Mouse (Mus musculus) neutrophil, adult 5-6 weeks (primary cell): ENCODE results near the gene Tarsl2. TPM values are rescaled to one million over a fixed set of nuclear protein-coding genes. Genes with fewer than 3 reads are reported as not detected.

Source experiments
- ATAC-seq: fragments of 151-379, 151-347 bp; 2 replicates; pipeline ENCODE4 v1.8.0; 2017; ENCODE audit warnings: mild to moderate bottlenecking, moderate TSS enrichment; ENCODE audit not compliant: insufficient number of reproducible peaks, poor library complexity, low FRiP score, severe bottlenecking; ENCODE audit errors: extremely low read depth
- total RNA-seq: library from RNA; stranded (forward); fragments of 200-1000 nt; gene quantifications from 2 replicates; pipeline ENCODE4 v1.2.3, GENCODE M21; 2017

Tarsl2 gene
- total RNA-seq, 1 experiment from 2014 or later, result 8.7 TPM

DNA sequence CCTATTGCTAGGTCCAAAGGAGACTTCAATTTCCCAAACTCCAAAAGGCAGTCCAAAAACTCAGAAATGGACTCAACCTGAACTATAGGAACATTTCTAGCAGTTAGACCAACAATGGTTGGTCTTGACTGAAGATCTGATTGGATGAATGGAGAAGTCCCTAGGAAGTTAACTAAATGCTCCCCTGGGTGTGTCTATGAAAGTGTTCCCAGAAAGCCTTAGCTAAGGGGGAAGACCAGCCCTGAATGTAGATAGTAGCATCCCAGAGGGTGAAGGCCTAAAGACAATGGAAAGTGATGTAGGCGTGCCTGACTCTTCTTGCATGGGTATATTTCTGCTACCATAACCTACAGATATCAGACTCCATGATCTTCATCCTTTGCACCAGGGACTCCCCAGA is 63.8 kb downstream of the Tarsl2 start:
- no peak for ATAC-seq

DNA sequence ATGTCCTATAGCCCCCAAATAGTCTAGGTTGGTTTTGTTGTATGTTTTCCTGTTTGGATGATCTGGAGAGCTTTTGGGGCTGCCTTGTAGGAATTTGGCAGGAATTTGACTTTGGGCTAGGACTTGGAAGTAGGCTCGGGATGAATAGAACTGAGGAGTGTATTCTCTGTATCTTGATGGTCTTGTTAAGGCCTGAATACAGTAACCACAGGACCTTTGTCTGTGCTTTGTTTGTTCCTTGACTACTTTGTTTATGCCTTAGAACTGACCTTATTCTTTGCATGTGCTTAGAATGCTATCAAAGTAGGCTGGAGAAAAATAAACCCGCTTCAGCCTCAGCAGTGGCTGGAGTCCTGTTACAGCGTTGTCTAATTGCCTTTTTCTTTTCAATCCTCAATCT is 65.6 kb downstream of the Tarsl2 start:
- ATAC-seq, result no peak

DNA sequence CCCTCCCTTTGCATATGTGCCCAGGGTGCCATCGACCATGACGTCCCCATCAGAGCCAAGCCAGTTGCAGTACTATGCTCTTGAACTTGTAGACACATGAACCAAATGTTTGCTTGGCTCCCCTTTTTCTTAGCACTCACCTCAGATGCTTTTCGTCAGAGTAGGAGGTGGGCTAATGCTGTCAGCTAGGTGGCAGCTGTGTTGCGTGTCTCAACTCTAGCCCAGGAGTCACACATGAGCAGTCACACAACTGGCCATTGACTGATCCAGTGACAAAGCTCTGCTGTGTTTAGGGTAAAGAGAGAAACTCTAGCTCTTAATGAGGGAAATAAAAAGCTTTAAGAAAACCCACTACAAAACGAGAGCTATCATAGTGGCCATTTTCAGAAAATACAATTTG is 69.1 kb downstream of the Tarsl2 start:
- no peak for ATAC-seq

DNA sequence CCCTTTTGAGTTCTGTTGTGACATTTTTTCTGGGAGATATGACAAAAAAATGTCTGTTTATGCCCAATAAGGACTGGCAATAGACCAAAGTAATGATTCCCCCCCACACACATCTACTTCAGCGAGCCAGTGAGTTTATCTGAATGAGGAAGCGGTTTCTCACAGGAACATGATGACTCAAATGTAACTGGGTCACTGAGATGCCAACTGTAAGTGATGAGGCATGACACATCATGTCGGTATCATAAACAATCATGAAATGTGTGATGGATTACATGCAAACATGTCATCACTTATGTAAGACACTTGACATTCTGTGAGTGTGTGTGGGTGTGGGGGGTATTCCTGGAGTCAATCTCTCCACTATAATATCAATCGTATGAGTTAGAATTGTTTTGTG is 69.6 kb downstream of the Tarsl2 start:
- no peak for ATAC-seq

DNA sequence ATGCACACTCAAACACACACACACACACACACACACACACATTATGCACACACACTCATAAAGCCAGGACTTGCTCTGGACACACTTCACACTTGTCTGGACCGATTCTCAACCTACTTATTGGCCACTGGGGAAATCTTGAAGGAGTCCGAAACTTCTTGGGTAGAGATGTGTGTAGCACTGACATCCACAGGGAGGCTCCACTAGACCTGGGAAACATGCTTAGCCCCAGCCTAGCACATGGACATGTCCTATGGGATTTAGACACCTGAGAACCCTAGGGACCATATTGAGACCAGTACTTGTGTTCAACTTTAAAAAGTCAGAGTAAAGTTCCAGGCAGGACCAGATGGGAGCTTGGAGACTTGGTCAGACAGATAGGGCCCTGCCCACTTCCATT is 89.3 kb downstream of the Tarsl2 start:
- no peak for ATAC-seq

DNA sequence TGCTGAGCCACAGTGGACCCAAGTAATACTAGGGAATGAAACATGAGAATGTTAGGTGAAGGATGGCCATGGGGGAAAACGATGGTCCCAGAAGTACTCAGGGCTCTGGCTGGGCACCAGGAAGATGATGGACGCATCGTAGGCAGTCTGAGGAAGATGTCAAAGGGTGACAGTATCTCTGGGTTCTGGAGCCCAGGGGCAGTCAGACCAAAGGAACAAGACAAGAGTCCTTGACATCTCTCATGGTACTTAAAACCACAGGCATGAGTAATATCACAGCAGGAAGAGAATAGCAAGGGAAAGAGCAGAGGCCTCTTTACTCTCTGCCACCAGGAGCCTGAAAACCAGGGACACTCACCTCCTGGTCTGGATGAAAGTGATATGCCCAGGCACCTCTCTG is 90.6 kb downstream of the Tarsl2 start:
- no peak for ATAC-seq

DNA sequence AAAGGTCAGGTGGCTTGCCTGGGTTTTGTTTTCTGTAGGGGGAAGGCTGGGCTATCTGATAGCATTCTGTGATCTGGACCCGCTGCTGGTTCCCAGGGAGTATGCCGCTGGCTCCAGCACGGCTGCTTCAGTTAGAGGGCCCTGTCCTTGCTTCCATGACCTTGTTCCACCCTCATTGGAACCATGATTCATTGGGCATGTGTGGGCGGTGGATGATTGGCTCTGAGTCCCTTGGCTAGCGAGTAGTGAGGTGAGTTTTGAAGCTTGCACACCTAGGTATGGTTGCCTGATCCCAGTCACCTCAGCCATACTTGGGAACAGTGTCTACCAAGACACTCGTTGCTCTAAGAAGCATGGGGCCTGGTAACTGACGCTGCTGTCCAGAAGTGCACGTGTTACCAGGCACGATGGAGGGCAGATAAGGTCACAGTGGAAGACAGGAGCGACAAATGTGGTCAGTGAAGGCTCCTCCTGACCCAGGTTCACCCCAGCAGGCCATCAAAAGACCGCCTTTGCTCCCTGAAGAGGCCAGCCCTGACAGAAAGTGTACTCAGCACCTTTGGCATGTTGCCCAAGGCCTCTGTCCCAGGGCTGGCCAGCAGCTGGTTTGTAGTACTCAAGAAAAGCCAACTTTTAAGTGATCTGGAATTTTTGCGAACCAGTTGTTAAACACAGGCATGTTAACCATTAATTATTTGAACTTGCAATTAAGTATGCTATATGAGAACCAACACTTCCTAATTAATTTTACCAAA is 92.8 kb downstream of the Tarsl2 start:
- no peak for ATAC-seq

Other genes with a start within 250 kb of the Tarsl2 start
- 0.74 and 6.6 TPM in 2 replicates for gene Tjp1, start 117.1 kb upstream of the Tarsl2 start, total RNA-seq
- 40.6 and 42.8 TPM in 2 replicates for gene Tm2d3, start 46.3 kb downstream of the Tarsl2 start, total RNA-seq
- not detected in 2 replicates for gene Pcsk6, start 216.8 kb downstream of the Tarsl2 start, total RNA-seq